Mouse (Mus musculus): ENCODE measurements around the gene Pbx1. TPM values are rescaled to one million over a fixed set of nuclear protein-coding genes. Genes with fewer than 3 reads are reported as not detected.

Pbx1 gene
- total and polyA plus RNA-seq, 2 experiments: 6.1 to 7.7 TPM

- no peak for DNase-seq (ENCODE audit: extremely low read depth, low read depth, low spot score)
- H3K27me3 ChIP-seq (ENCODE audit: control insufficient read depth, insufficient read depth, low read length): no peaks in the 10 kb centered on the region
- no peak overlapping the region for H3K4me3 ChIP-seq (ENCODE audit: insufficient read depth, low read depth, low read length)
- H3K36me3 ChIP-seq (ENCODE audit: control insufficient read depth, insufficient read depth, low read length): no peaks in the 10 kb centered on the region
- 64% methylated on average over 5 of the region's 5 CpGs for WGBS
- no peak for TF ChIP-seq POLR2A (IDR thresholded peaks at IDR 0.05; ENCODE audit: extremely low read depth, insufficient read depth, low read length)
- TF ChIP-seq CTCF (IDR thresholded peaks at IDR 0.05; ENCODE audit: low read depth, low read length): no peak
- H3K4me1 ChIP-seq (ENCODE audit: control insufficient read depth, insufficient read depth, low read length): no peaks in the 10 kb centered on the region; the same call in 1 of the 2 replicates
- H3K27ac ChIP-seq (replicated peaks; ENCODE audit: insufficient read depth, low read depth, low read length): no peak overlapping the region
- no peaks in the 10 kb centered on the region; the same call in 1 of the 2 replicates for H3K79me2 ChIP-seq (ENCODE audit: control insufficient read depth, insufficient read depth, low read length)
- no peak overlapping the region for H3K9ac ChIP-seq (ENCODE audit: low read depth, low read length)
Observed at GRCm38 (mm10) chr1:168429406-168429805, 2.7 kb downstream of the Pbx1 start.

DNA sequence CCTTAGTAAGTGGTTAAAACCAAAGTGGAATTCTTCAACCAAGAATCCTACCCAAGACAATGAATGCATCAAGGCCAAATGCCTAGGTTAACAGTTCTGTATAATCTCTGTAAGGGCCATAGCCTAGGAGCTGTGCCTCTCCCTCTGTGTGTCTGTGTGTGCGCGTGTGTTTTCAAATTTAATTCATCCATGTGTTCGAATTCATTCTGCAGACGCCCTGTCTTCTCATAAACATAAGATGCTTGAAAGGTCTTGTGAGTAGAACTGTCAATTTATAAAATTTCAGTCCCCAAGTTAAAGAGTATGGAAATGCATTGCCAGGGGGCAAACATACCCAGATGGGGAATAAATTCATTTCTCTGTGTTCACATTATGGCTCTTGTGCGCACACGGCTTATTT is 3.8 kb downstream of the Pbx1 start:
- no peak for DNase-seq (ENCODE audit: extremely low read depth, low read depth, low spot score)
- Histone ChIP-seq H3K9ac (ENCODE audit: low read depth, low read length) (no peak overlapping the region), H3K4me3 (ENCODE audit: insufficient read depth, low read depth, low read length) (no peak overlapping the region), H3K27ac (replicated peaks; ENCODE audit: insufficient read depth, low read depth, low read length) (no peak overlapping the region), H3K4me1 (ENCODE audit: control insufficient read depth, insufficient read depth, low read length) (no peaks in the 10 kb centered on the region; the same call in 1 of the 2 replicates), H3K79me2 (ENCODE audit: control insufficient read depth, insufficient read depth, low read length) (no peaks in the 10 kb centered on the region; the same call in 1 of the 2 replicates), H3K27me3 (ENCODE audit: control insufficient read depth, insufficient read depth, low read length) (no peaks in the 10 kb centered on the region), H3K36me3 (ENCODE audit: control insufficient read depth, insufficient read depth, low read length) (no peaks in the 10 kb centered on the region)
- TF ChIP-seq CTCF (IDR thresholded peaks at IDR 0.05; ENCODE audit: low read depth, low read length) (no peak), POLR2A (IDR thresholded peaks at IDR 0.05; ENCODE audit: extremely low read depth, insufficient read depth, low read length) (no peak)
- WGBS: 71% methylated on average over 6 of the region's 6 CpGs

- no peak for DNase-seq (ENCODE audit: extremely low read depth, low read depth, low spot score)
- no peak overlapping the region for H3K27ac ChIP-seq (replicated peaks; ENCODE audit: insufficient read depth, low read depth, low read length)
Observed at GRCm38 (mm10) chr1:168427596-168427995, 4.5 kb downstream of the Pbx1 start.

GRCm38 (mm10) chr1:168426900-168427299 is 5.2 kb downstream of the Pbx1 start:
- H3K27me3 ChIP-seq (ENCODE audit: control insufficient read depth, insufficient read depth, low read length): no peaks in the 10 kb centered on the region
- no peaks in the 10 kb centered on the region; the same call in 1 of the 2 replicates for H3K79me2 ChIP-seq (ENCODE audit: control insufficient read depth, insufficient read depth, low read length)
- no peak overlapping the region for H3K27ac ChIP-seq (replicated peaks; ENCODE audit: insufficient read depth, low read depth, low read length)
- H3K4me1 ChIP-seq (ENCODE audit: control insufficient read depth, insufficient read depth, low read length): no peaks in the 10 kb centered on the region; the same call in 1 of the 2 replicates
- no peak overlapping the region for H3K9ac ChIP-seq (ENCODE audit: low read depth, low read length)
- H3K36me3 ChIP-seq (ENCODE audit: control insufficient read depth, insufficient read depth, low read length): no peaks in the 10 kb centered on the region
- no peak for DNase-seq (ENCODE audit: extremely low read depth, low read depth, low spot score)
- H3K4me3 ChIP-seq (ENCODE audit: insufficient read depth, low read depth, low read length): no peak overlapping the region
- 93% methylated on average over 9 of the region's 9 CpGs for WGBS
- TF ChIP-seq CTCF (IDR thresholded peaks at IDR 0.05; ENCODE audit: low read depth, low read length): no peak
- TF ChIP-seq POLR2A (IDR thresholded peaks at IDR 0.05; ENCODE audit: extremely low read depth, insufficient read depth, low read length): no peak

More at GRCm38 (mm10) chr1:168427596-168427995, 4.5 kb downstream of the Pbx1 start:
- no peak overlapping the region for H3K4me3 ChIP-seq (ENCODE audit: insufficient read depth, low read depth, low read length)
- TF ChIP-seq POLR2A (IDR thresholded peaks at IDR 0.05; ENCODE audit: extremely low read depth, insufficient read depth, low read length) (no peak), CTCF (IDR thresholded peaks at IDR 0.05; ENCODE audit: low read depth, low read length) (no peak)
- H3K36me3 ChIP-seq (ENCODE audit: control insufficient read depth, insufficient read depth, low read length): no peaks in the 10 kb centered on the region
- no peaks in the 10 kb centered on the region; the same call in 1 of the 2 replicates for H3K4me1 ChIP-seq (ENCODE audit: control insufficient read depth, insufficient read depth, low read length)
- no peaks in the 10 kb centered on the region for H3K27me3 ChIP-seq (ENCODE audit: control insufficient read depth, insufficient read depth, low read length)
- H3K79me2 ChIP-seq (ENCODE audit: control insufficient read depth, insufficient read depth, low read length): no peaks in the 10 kb centered on the region; the same call in 1 of the 2 replicates
- 92% methylated on average over 4 of the region's 4 CpGs for WGBS
- no peak overlapping the region for H3K9ac ChIP-seq (ENCODE audit: low read depth, low read length)

DNA sequence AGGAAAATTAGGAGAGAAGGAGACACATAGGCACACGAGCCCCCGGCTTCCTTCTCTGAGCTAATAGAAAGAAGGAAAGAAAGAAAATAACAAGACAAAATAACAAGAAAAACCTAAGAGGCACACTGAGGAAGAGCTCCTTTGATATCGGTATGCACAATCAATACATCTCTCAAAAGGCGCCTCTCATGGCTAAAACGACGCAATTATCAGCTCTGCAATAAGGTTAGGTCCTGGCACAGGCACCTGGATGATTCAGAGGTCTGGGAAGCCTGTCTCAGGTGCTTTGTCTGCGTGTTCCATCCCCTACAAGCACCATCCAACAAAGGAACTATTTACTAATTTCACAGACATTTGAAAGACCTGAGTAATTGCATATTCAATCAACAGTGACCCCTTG is 5.8 kb downstream of the Pbx1 start:
- TF ChIP-seq POLR2A (IDR thresholded peaks at IDR 0.05; ENCODE audit: extremely low read depth, insufficient read depth, low read length): no peak
- TF ChIP-seq CTCF (IDR thresholded peaks at IDR 0.05; ENCODE audit: low read depth, low read length): no peak
- H3K79me2 ChIP-seq (ENCODE audit: control insufficient read depth, insufficient read depth, low read length): no peaks in the 10 kb centered on the region; the same call in 1 of the 2 replicates
- no peak overlapping the region for H3K9ac ChIP-seq (ENCODE audit: low read depth, low read length)
- DNase-seq (ENCODE audit: extremely low read depth, low read depth, low spot score): no peak
- H3K27ac ChIP-seq (replicated peaks; ENCODE audit: insufficient read depth, low read depth, low read length): no peak overlapping the region
- no peak overlapping the region for H3K4me3 ChIP-seq (ENCODE audit: insufficient read depth, low read depth, low read length)
- 83% methylated on average over 7 of the region's 7 CpGs for WGBS
- H3K27me3 ChIP-seq (ENCODE audit: control insufficient read depth, insufficient read depth, low read length): no peaks in the 10 kb centered on the region
- H3K4me1 ChIP-seq (ENCODE audit: control insufficient read depth, insufficient read depth, low read length): no peaks in the 10 kb centered on the region; the same call in 1 of the 2 replicates
- H3K36me3 ChIP-seq (ENCODE audit: control insufficient read depth, insufficient read depth, low read length): peaks cover 3% of the 10 kb centered on the region; the same call in 1 of the 2 replicates

- TF ChIP-seq POLR2A (IDR thresholded peaks at IDR 0.05; ENCODE audit: extremely low read depth, insufficient read depth, low read length) (no peak), CTCF (IDR thresholded peaks at IDR 0.05; ENCODE audit: low read depth, low read length) (no peak)
- no peak for DNase-seq (ENCODE audit: extremely low read depth, low read depth, low spot score)
- H3K4me3 ChIP-seq (ENCODE audit: insufficient read depth, low read depth, low read length): no peak overlapping the region
- H3K4me1 ChIP-seq (ENCODE audit: control insufficient read depth, insufficient read depth, low read length): no peaks in the 10 kb centered on the region
- H3K79me2 ChIP-seq (ENCODE audit: control insufficient read depth, insufficient read depth, low read length): no peaks in the 10 kb centered on the region; the same call in 1 of the 2 replicates
- H3K36me3 ChIP-seq (ENCODE audit: control insufficient read depth, insufficient read depth, low read length): peaks cover 3% of the 10 kb centered on the region; the same call in 1 of the 2 replicates
- 66% methylated on average over 5 of the region's 5 CpGs for WGBS
- H3K27me3 ChIP-seq (ENCODE audit: control insufficient read depth, insufficient read depth, low read length): no peaks in the 10 kb centered on the region
- no peak overlapping the region for H3K27ac ChIP-seq (replicated peaks; ENCODE audit: insufficient read depth, low read depth, low read length)
- no peak overlapping the region for H3K9ac ChIP-seq (ENCODE audit: low read depth, low read length)
Observed at GRCm38 (mm10) chr1:168425017-168425705, 6.9 kb downstream of the Pbx1 start.
